Mouse (Mus musculus) heart, embryonic 13.5 days (tissue): ENCODE data around the gene Pitpnm2. TPM values are rescaled to one million over a fixed set of nuclear protein-coding genes. Genes with fewer than 3 reads are reported as not detected.

Experiments used
- ATAC-seq: fragments of 200-750 bp; cut with Nextera tagmentation; 2 replicates; pipeline ENCODE4 v1.8.0; 2017; ENCODE audit warnings: moderate TSS enrichment; ENCODE audit not compliant: insufficient number of reproducible peaks, low FRiP score, low TSS enrichment; ENCODE audit errors: extremely low read depth
- H3K27ac ChIP-seq: fragments of 300-500 bp; sonication (generic); replicated peaks from 2 replicates; pipeline ENCODE4 v1.5.1; 2015; ENCODE audit warnings: moderate library complexity, mild to moderate bottlenecking, inconsistent platforms
- H3K27me3 ChIP-seq: fragments of 300-500 bp; sonication (generic); replicated peaks from 2 replicates; pipeline ENCODE4 v1.6.1; 2015; ENCODE audit warnings: mild to moderate bottlenecking, inconsistent platforms
- H3K36me3 ChIP-seq: fragments of 300-500 bp; sonication (generic); 2 replicates; pipeline ENCODE4 v1.6.1; 2015; ENCODE audit warnings: mild to moderate bottlenecking, inconsistent platforms
- H3K4me1 ChIP-seq: fragments of 300-500 bp; sonication (generic); 2 replicates; pipeline ENCODE4 v1.6.1; 2015; ENCODE audit warnings: inconsistent platforms
- H3K4me2 ChIP-seq: fragments of 300-500 bp; sonication (generic); 2 replicates; pipeline ENCODE4 v1.6.1; 2015; ENCODE audit warnings: inconsistent platforms, mild to moderate bottlenecking, moderate library complexity
- H3K4me3 ChIP-seq: fragments of 300-500 bp; sonication (generic); 2 replicates; pipeline ENCODE4 v1.5.1; 2015; ENCODE audit warnings: moderate library complexity, mild to moderate bottlenecking, inconsistent platforms
- H3K9ac ChIP-seq: fragments of 300-500 bp; sonication (generic); 2 replicates; pipeline ENCODE4 v1.6.1; 2015; ENCODE audit warnings: inconsistent platforms, mild to moderate bottlenecking, moderate library complexity
- H3K9me3 ChIP-seq: fragments of 300-500 bp; sonication (generic); 2 replicates; pipeline ENCODE4 v1.6.1; 2016; ENCODE audit warnings: inconsistent platforms
- WGBS: fragments of 180-500 bp; shearing (Covaris S2); methylation state at CpG from one replicate; pipeline ENCODE4 v1.1.7; 2015; ENCODE audit warnings: mixed read lengths; 5-methylcytosine and 5-hydroxymethylcytosine counted together
- polyA plus RNA-seq: library from polyadenylated mRNA; unstranded; fragments of >200 nt; fragmentation: Nextera tagmentation; extraction: Ambion mirVana; gene quantifications from 2 replicates; pipeline ENCODE4 v1.2.1, GENCODE M21; 2015

The Pitpnm2 gene
- polyA plus RNA-seq, 1 experiment from 2014 or later, result 6.6 TPM

DNA sequence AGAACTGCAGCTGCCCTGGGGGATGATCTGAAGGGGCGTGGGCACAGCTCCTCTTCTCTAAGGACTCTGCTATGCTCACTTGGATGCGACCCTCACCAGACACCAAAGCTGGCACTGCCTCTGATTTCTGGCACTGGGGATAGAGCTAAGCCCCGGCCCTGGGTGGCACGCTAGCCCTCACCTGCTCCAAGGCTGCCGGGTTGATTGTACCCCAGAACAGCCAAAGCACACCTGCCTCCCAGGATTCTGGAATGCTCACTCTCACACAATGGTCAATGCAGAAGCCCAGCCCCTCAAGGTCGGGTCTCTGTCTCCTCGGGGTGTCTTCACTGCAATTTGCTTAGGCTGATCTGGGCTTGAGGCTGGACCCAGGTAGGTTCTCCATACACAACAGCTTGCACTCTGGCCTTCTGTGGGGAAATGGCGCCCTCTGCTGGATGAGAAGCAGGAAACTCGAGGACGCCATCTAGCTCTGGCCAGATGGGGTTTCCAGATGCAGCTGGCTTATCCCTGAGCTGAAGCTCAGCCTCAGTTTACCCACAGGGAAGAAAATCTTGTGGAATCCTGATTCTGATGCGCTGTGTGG is 164.9 kb downstream of the Pitpnm2 start:
- H3K9ac ChIP-seq, result no peak overlapping the region
- H3K9me3 ChIP-seq, result no peaks in the 10 kb centered on the region
- no peak for ATAC-seq
- 41% methylated on average over 11 of the region's 11 CpGs for WGBS
- peaks cover 8% of the 10 kb centered on the region for H3K27me3 ChIP-seq
- no peak overlapping the region for H3K4me2 ChIP-seq
- H3K4me3 ChIP-seq, result no peak overlapping the region
- H3K27ac ChIP-seq, result no peak overlapping the region
- peaks cover 24% of the 10 kb centered on the region for H3K4me1 ChIP-seq
- no peaks in the 10 kb centered on the region for H3K36me3 ChIP-seq

DNA sequence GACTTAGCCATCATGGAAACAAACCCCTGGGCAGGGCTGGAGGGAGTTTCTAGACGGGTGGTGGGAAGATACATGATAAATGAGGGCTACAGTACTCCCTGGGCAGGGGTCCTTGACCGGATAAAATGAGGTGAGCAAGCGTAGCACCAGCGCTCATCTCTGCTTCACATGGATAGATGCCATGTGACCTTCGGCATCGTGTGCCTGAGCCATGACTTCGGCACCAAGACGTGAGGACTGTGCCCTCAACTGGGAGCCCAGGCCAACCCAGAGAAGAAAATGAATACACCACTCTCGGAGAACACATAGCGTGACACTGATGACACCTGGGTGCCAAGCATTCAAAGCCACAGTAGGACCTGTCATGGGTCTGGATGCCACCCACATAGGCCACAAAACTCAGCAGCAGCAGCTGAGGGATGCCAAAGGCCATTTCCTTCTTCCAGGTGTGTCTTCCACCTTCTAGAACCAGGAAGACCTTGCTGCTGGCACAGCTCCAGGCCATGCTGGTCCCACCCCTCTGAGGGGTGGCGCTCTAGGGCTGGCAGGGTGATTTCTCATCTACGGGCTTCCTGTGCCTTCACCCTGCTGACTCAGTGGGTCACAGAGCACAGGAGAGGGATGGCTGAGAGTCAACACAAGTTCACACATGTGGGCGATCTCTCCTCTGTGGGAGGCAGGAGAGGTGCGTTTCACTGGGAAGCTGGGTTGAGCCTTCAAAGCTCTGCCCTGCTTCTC is 165.5 kb downstream of the Pitpnm2 start:
- ATAC-seq, result no peak
- 81% methylated on average over 14 of the region's 14 CpGs for whole genome bisulfite sequencing
- Histone ChIP-seq H3K9me3 (no peaks in the 10 kb centered on the region), H3K4me2 (no peak overlapping the region), H3K9ac (no peak overlapping the region), H3K4me3 (no peak overlapping the region), H3K4me1 (peaks cover 26% of the 10 kb centered on the region), H3K36me3 (no peaks in the 10 kb centered on the region), H3K27ac (no peak overlapping the region), H3K27me3 (peaks cover 8% of the 10 kb centered on the region)

DNA sequence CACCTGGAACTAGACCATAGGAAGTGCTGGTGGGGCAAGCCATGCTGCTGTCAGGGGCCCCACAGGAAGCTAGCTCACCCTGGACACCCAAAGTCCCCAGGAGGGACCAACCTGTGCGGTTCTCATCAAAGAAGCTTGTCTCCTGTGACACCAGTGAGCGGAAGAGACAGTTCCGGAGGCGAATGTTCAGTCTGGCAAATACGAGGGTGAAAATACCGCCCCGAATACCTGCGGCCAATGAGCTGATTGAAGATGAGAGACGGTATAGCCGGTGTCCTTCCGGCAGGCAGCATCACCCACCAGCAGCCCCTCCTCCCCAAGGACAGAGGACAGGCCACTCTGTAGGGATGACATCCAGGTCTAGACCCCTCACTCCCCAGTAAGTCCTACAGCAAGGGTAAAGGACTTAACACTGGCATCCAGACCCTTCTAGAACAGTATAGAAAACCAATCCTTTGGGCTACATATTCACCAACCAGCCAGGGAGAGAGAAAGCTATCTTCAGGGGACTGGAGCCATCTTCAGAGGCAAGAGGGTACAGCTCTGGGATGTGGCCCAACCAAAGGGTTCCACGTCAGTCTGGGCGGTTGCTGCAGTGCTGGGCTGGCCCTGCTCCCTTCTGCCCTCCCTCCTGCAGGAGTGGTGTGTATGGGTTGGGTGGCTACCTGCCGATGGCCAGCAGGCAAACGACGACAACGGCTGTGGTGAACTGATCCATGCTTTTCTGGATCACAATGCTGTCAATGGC is 166.4 kb downstream of the Pitpnm2 start:
- Histone ChIP-seq H3K4me2 (no peak overlapping the region), H3K4me1 (peaks cover 30% of the 10 kb centered on the region), H3K36me3 (no peaks in the 10 kb centered on the region), H3K9ac (peak overlapping the region; percentile 33; the same call in 1 of the 2 replicates), H3K27me3 (peaks cover 11% of the 10 kb centered on the region), H3K9me3 (no peaks in the 10 kb centered on the region), H3K4me3 (no peak overlapping the region), H3K27ac (no peak overlapping the region)
- 86% methylated on average over 17 of the region's 17 CpGs for whole genome bisulfite sequencing
- ATAC-seq, result no peak

DNA sequence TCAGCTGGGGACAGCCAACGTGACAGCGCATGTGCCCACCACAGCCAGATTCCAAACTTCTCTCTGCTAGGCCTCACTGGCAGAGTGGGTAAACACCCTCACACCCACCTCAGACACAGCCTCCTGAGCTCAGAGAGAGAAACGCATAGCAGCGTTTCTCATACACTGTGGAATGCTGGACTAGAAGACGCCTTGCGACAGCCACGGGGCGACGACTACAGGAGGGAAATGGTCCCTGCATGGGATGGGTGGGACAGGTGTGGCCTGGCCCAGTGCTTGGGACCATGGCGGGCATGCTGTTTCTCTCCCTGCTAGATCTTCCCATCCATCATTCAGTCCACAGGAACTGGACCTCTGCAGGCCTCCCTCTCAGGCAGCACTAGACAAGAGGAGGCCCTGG is 167.1 kb downstream of the Pitpnm2 start:
- WGBS, result 77% methylated on average over 10 of the region's 10 CpGs
- Histone ChIP-seq H3K9ac (peak overlapping the region; percentile 33; the same call in 1 of the 2 replicates), H3K27me3 (peaks cover 11% of the 10 kb centered on the region), H3K4me3 (no peak overlapping the region), H3K4me2 (no peak overlapping the region), H3K27ac (no peak overlapping the region), H3K4me1 (peaks cover 33% of the 10 kb centered on the region), H3K9me3 (no peaks in the 10 kb centered on the region), H3K36me3 (no peaks in the 10 kb centered on the region)
- no peak for ATAC-seq

DNA sequence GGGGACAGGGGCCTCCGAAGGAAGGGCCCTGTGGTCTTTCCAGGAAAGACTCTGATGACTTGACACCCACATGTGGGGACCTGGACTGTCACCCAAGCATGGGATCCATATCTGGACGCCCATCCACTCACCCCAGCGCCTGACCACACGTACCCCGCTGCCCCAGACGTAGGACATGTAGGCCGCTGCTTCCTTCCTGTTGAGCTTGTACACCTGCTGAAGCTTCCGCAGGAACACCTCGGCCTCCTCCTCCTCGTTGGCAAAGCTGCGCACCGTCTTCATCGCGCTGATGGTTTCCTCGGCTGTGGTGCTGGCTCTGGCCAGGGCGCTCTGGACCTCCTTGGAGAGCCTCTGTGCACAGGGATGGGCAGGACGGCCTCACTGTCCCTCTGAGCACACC is 169.7 kb downstream of the Pitpnm2 start:
- H3K27ac ChIP-seq, result no peak overlapping the region
- peaks cover 7% of the 10 kb centered on the region; the same call in 1 of the 2 replicates for H3K27me3 ChIP-seq
- no peaks in the 10 kb centered on the region for H3K36me3 ChIP-seq
- WGBS, result 86% methylated on average over 17 of the region's 17 CpGs
- H3K4me1 ChIP-seq, result peaks cover 44% of the 10 kb centered on the region
- H3K4me3 ChIP-seq, result no peak overlapping the region
- no peak overlapping the region for H3K4me2 ChIP-seq
- H3K9ac ChIP-seq, result no peak overlapping the region
- H3K9me3 ChIP-seq, result no peaks in the 10 kb centered on the region
- no peak for ATAC-seq

DNA sequence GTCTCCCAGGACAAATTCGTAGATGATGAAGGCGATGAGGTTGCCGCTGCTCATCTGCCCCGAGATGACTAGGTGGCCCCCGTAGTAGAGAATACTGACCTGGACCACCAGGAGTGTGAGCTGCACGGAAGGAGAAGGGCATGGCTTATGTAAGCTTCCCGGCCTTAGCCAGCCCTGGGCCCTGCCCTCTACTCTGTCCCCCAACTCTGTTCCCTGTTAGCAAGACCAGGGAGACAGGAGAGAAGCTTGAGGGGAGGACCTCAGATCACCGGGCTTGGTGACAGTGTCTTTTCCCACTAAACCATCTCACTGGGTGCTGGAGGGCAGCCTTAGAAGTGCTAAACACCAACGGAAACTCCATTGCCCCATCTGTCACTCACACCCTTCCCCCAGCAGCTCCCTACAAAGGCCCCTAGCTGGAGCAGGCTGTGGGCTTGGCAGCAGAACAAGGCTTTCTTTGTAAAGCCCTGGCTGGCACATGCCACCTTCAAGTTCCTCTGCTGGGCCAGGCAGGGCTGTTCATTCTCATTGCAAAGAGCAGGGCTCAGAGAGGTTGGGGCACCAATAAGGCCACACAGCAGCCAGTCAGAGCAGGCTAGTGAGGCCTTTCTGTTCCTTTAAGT is 170.7 kb downstream of the Pitpnm2 start:
- WGBS, result 60% methylated on average over 9 of the region's 9 CpGs
- peaks cover 53% of the 10 kb centered on the region for H3K4me1 ChIP-seq
- H3K4me2 ChIP-seq, result no peak overlapping the region
- peaks cover 7% of the 10 kb centered on the region; the same call in 1 of the 2 replicates for H3K27me3 ChIP-seq
- no peak overlapping the region for H3K4me3 ChIP-seq
- no peak overlapping the region for H3K9ac ChIP-seq
- no peak for ATAC-seq
- H3K9me3 ChIP-seq, result no peaks in the 10 kb centered on the region
- H3K36me3 ChIP-seq, result no peaks in the 10 kb centered on the region
- H3K27ac ChIP-seq, result no peak overlapping the region

DNA sequence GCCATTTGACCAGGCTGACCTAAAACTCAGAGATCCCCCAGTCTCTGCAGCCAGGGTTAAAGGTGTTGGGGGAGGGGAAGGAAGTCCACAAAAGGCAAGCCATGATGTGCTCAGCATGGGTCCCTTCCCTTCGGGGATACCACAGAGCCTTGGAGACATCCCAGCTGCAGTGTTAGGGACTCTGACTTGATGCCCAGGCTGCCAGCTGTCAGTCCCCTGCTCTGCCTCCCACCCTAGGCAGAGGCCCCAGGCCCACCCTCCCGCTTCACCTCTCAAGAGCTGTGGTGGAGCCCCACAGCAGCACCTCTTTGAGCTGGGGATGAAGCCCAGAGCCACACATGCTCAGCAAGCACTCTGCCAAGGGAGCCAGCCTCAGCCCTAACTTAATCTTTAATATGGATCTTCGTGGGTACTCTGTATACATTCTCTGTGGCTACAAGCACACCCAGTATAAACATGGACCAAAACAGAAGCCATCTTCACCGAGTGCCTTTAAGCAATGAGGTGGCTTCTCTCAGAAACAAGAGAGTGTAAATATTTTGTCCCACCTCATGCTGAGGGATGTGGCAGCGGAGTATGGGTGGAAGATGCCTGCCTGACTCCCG is 171.6 kb downstream of the Pitpnm2 start:
- Histone ChIP-seq H3K9me3 (no peaks in the 10 kb centered on the region), H3K4me3 (no peak overlapping the region), H3K4me1 (peaks cover 59% of the 10 kb centered on the region), H3K36me3 (no peaks in the 10 kb centered on the region), H3K9ac (no peak overlapping the region), H3K27me3 (0 out of 2 replicates have a peak, but pooled peaks cover 7% of the 10 kb centered on the region), H3K27ac (no peak overlapping the region), H3K4me2 (no peak overlapping the region)
- 63% methylated on average over 6 of the region's 6 CpGs for WGBS
- ATAC-seq, result no peak

DNA sequence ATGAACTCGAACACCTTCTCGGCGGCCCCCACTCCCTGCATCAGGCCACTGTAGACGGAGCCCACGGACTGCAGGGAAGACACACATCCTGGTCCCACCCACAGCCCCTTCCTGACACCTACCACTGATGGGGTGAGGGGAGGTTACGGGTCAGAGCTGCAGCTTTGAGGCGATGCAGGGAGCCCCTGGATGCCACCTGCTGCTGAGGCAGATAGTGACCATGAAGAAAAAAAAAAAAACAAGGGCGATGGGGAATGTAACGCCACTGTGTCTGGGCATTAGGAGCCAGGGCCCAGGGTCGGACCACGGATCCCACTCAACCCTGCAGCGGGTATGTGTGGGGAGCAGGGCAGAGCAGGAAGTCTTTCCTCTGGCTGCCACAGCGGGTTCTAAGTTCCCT is 172.3 kb downstream of the Pitpnm2 start:
- H3K9ac ChIP-seq, result no peak overlapping the region
- H3K4me3 ChIP-seq, result no peak overlapping the region
- ATAC-seq, result no peak
- no peak overlapping the region for H3K27ac ChIP-seq
- H3K4me2 ChIP-seq, result no peak overlapping the region
- H3K9me3 ChIP-seq, result no peaks in the 10 kb centered on the region
- H3K4me1 ChIP-seq, result peaks cover 55% of the 10 kb centered on the region
- 0 out of 2 replicates have a peak, but pooled peaks cover 7% of the 10 kb centered on the region for H3K27me3 ChIP-seq
- WGBS, result 73% methylated on average over 13 of the region's 13 CpGs
- H3K36me3 ChIP-seq, result no peaks in the 10 kb centered on the region

DNA sequence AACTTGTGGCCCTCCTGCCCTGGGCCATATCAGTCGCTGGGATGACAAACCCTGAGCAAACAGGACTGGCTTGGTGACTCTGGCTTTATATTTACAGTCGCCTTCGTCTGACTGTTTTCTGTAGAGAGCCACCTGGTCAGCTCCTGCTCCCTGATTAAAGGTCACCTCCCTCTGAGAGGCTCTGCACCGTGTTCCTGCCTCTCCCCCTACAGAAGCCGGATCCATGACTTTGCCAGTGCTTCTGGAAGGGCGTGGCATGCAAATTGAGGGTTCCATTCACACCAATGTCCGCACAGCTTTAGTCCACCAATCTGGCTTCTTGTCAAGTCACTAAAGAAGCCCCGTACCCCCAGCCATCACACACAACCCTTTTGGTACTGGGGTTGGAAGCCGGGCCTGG is 173.0 kb downstream of the Pitpnm2 start:
- H3K4me1 ChIP-seq, result peaks cover 55% of the 10 kb centered on the region
- H3K27me3 ChIP-seq, result 0 out of 2 replicates have a peak, but pooled peaks cover 7% of the 10 kb centered on the region
- H3K36me3 ChIP-seq, result no peaks in the 10 kb centered on the region
- 58% methylated on average over 9 of the region's 9 CpGs for WGBS
- H3K27ac ChIP-seq, result no peak overlapping the region
- H3K9me3 ChIP-seq, result no peaks in the 10 kb centered on the region
- no peak for ATAC-seq
- no peak overlapping the region for H3K4me3 ChIP-seq
- no peak overlapping the region for H3K9ac ChIP-seq
- no peak overlapping the region for H3K4me2 ChIP-seq

DNA sequence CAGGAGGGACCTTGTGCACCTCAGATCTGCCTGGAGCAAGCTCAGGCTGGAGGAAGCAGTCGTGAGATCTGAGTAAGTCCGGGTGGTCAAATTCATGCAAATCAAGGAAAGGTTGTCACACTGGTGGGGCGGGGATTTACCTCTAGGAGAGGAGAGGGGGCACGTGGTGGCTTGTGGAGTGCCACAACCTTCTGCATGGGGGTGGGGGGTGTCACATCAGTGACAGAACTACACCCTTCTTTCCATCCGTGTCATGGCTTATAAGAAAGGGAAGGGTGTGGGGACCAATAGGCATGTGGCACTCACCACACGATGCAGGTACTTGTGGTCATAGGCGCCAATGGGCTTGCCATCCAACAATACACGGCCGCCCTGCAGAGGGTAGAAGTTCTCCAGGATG is 173.8 kb downstream of the Pitpnm2 start:
- no peaks in the 10 kb centered on the region for H3K9me3 ChIP-seq
- H3K36me3 ChIP-seq, result no peaks in the 10 kb centered on the region
- H3K4me3 ChIP-seq, result no peak overlapping the region
- peaks cover 55% of the 10 kb centered on the region for H3K4me1 ChIP-seq
- H3K9ac ChIP-seq, result peak overlapping the region; percentile 11
- no peak overlapping the region for H3K4me2 ChIP-seq
- WGBS, result 65% methylated on average over 9 of the region's 9 CpGs
- H3K27ac ChIP-seq, result no peak overlapping the region
- ATAC-seq, result no peak
- 0 out of 2 replicates have a peak, but pooled peaks cover 7% of the 10 kb centered on the region for H3K27me3 ChIP-seq
